Mouse (Mus musculus) forebrain, postnatal 0 days (tissue): ENCODE results near the gene Mertk. TPM values are rescaled to one million over a fixed set of nuclear protein-coding genes. Genes with fewer than 3 reads are reported as not detected.

ENCODE experiments used
- ATAC-seq: fragments of 200-750 bp; cut with Nextera tagmentation; 2 replicates; pipeline ENCODE4 v1.8.0; 2017; ENCODE audit warnings: mild to moderate bottlenecking, moderate library complexity
- DNase-seq: peaks from one replicate; pipeline ENCODE4 v3.0.0-alpha.2; 2015
- H3K27ac ChIP-seq: fragments of 300-500 bp; sonication (generic); 2 replicates; pipeline ENCODE4 v1.5.1; 2014; ENCODE audit warnings: low read depth, mild to moderate bottlenecking, antibody characterized with exemption, low read length, moderate library complexity, mixed read lengths
- H3K27me3 ChIP-seq: fragments of 300-500 bp; sonication (generic); 2 replicates; pipeline ENCODE4 v1.6.1; 2014; ENCODE audit warnings: mild to moderate bottlenecking, low read length, mixed read lengths; ENCODE audit not compliant: insufficient read depth
- H3K36me3 ChIP-seq: fragments of 300-500 bp; sonication (generic); 2 replicates; pipeline ENCODE4 v1.6.1; 2014; ENCODE audit warnings: mild to moderate bottlenecking, moderate library complexity; ENCODE audit not compliant: insufficient read depth
- H3K4me1 ChIP-seq: fragments of 300-500 bp; sonication (generic); 2 replicates; pipeline ENCODE4 v1.6.1; 2014; ENCODE audit warnings: antibody characterized with exemption; ENCODE audit not compliant: insufficient read depth
- H3K4me2 ChIP-seq: fragments of 300-500 bp; sonication (generic); 2 replicates; pipeline ENCODE4 v1.6.1; 2014; ENCODE audit warnings: low read depth, mild to moderate bottlenecking, moderate library complexity
- H3K4me3 ChIP-seq: fragments of 300-500 bp; sonication (generic); 2 replicates; pipeline ENCODE4 v1.5.1; 2014; ENCODE audit warnings: low read depth, low read length, mixed read lengths
- H3K9ac ChIP-seq: fragments of 300-500 bp; sonication (generic); 2 replicates; pipeline ENCODE4 v1.6.1; 2014; ENCODE audit warnings: mild to moderate bottlenecking
- H3K9me3 ChIP-seq: fragments of 300-500 bp; sonication (generic); 2 replicates; pipeline ENCODE4 v1.6.1; 2016; ENCODE audit warnings: low read length
- CTCF ChIP-seq: sonication (generic); IDR thresholded peaks from 2 replicates; pipeline ENCODE4 v1.5.1; 2016; ENCODE audit warnings: antibody characterized with exemption, control low read depth, low read depth
- WGBS: fragments of 180-500 bp; shearing (Covaris S2); extraction: QIAGEN DNeasy Blood & Tissue Kit; methylation state at CpG from one replicate; pipeline ENCODE4 v1.1.7; 2014; 5-methylcytosine and 5-hydroxymethylcytosine counted together
- polyA plus RNA-seq: library from polyadenylated mRNA; unstranded; fragments of >200 nt; fragmentation: Nextera tagmentation; extraction: Ambion mirVana; gene quantifications from 2 replicates; pipeline ENCODE4 v1.2.1, GENCODE M21; 2015
- total RNA-seq: library from RNA; depleted of rRNA; stranded (reverse); fragments of >200 nt; gene quantifications from 2 replicates; pipeline ENCODE4 v1.2.3, GENCODE M21; 2014

The Mertk gene
- total and polyA plus RNA-seq, 2 experiments from 2014 or later = 1.7 to 6.1 TPM

DNA sequence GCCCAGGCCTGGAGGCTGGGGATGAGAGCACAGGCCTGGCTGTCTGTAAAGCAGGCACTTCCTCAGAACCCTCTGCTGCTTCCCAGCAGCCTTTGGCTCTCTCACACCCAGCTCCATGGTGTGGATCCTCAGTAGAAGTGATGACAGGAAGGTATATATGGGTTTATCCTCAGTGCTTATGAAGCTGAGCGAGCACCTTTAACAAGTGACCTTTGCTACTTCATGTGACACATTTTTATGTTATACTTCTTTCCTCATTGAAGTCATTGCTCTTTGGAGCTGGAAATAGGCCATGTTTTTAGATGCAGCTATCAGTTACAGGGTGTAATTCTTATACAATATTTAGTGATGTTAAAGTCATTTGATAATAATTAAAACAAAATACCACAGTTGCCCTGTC lies 67.0 kb downstream of the Mertk start:
- H3K27me3 ChIP-seq = no peaks in the 10 kb centered on the region
- DNase-seq (no peak), ATAC-seq (no peak)
- 96% methylated on average over 1 of the region's 1 CpGs for WGBS
- H3K9ac ChIP-seq = no peak overlapping the region
- no peaks in the 10 kb centered on the region for H3K4me1 ChIP-seq
- no peak overlapping the region for H3K4me3 ChIP-seq
- H3K36me3 ChIP-seq = no peaks in the 10 kb centered on the region
- TF ChIP-seq CTCF = no peak
- no peaks in the 10 kb centered on the region for H3K9me3 ChIP-seq
- no peak overlapping the region for H3K27ac ChIP-seq
- H3K4me2 ChIP-seq = no peak overlapping the region

GRCm38 (mm10) chr2:128768545-128769247 lies 69.9 kb downstream of the Mertk start:
- Histone ChIP-seq H3K36me3 (no peaks in the 10 kb centered on the region), H3K4me2 (no peak overlapping the region), H3K27ac (no peak overlapping the region), H3K9me3 (no peaks in the 10 kb centered on the region), H3K4me3 (no peak overlapping the region), H3K4me1 (no peaks in the 10 kb centered on the region), H3K27me3 (no peaks in the 10 kb centered on the region), H3K9ac (no peak overlapping the region)
- ATAC-seq = no peak
- no peak for DNase-seq
- 81% methylated on average over 4 of the region's 4 CpGs for WGBS
- TF ChIP-seq CTCF = no peak

GRCm38 (mm10) chr2:128770557-128770956 lies 71.8 kb downstream of the Mertk start:
- TF ChIP-seq CTCF = no peak
- no peak for ATAC-seq
- H3K4me2 ChIP-seq = no peak overlapping the region

DNA sequence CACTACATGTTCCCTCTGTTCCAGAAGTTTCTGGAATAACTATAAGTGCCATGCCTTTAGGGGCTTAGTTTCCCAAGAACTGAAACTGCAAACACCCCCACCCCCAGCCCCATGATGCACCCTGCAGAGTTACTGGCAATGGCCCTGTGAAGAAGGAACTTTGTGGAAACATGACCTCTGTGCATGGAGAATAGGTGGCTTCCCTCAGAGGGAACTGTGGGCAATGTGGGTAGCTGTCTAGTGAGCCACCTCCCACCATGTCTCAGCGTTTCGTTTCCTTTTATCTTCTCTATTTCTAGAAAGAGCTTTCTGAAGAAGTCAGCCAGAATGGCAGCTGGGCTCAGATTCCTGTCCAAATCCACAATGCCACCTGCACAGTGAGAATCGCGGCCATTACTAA lies 72.3 kb downstream of the Mertk start:
- H3K27me3 ChIP-seq = no peaks in the 10 kb centered on the region
- DNase-seq = no peak
- no peaks in the 10 kb centered on the region for H3K9me3 ChIP-seq
- H3K4me2 ChIP-seq = no peak overlapping the region
- ATAC-seq = no peak
- no peaks in the 10 kb centered on the region for H3K36me3 ChIP-seq
- WGBS = 69% methylated on average over 4 of the region's 4 CpGs
- no peak overlapping the region for H3K9ac ChIP-seq
- no peak overlapping the region for H3K4me3 ChIP-seq
- no peak overlapping the region for H3K27ac ChIP-seq
- TF ChIP-seq CTCF = no peak
- H3K4me1 ChIP-seq = no peaks in the 10 kb centered on the region

More at GRCm38 (mm10) chr2:128770557-128770956, 71.8 kb downstream of the Mertk start:
- no peak overlapping the region for H3K9ac ChIP-seq
- H3K27me3 ChIP-seq = no peaks in the 10 kb centered on the region
- H3K9me3 ChIP-seq = no peaks in the 10 kb centered on the region
- no peak for DNase-seq
- H3K36me3 ChIP-seq = no peaks in the 10 kb centered on the region
- H3K27ac ChIP-seq = no peak overlapping the region
- no peaks in the 10 kb centered on the region for H3K4me1 ChIP-seq
- no peak overlapping the region for H3K4me3 ChIP-seq
- 93% methylated on average over 6 of the region's 6 CpGs for WGBS

DNA sequence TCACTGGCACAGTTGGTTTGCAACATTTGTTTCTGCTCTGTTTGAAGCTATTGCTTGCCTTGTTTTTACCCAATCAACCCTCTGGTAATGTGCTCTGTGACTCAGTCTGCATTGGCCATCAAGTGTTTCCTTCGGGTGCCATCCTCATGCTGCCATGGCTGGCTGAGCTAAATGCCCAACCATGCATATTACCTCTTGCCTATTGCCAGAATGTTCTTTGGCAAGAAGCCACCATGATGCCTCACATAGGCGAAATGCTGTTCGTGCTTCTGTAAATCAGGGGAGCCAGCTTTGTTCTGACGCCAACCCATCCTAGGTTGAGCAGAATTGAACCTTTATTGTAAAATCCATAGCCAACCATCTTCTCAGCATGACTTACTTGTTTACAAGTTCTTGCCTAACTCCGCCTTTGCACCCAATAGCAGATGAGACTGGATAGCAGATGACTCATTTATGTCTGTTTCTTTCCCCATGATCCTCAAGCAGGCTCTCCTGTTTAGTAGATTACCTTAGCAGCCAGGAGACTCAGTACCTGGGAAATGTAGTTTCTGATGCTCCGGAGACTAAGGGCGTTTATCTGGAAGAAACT lies 73.1 kb downstream of the Mertk start:
- no peak for TF ChIP-seq CTCF
- 75% methylated on average over 7 of the region's 7 CpGs for WGBS
- H3K27me3 ChIP-seq = no peaks in the 10 kb centered on the region
- H3K27ac ChIP-seq = no peak overlapping the region
- H3K9me3 ChIP-seq = no peaks in the 10 kb centered on the region
- H3K4me3 ChIP-seq = no peak overlapping the region
- no peak overlapping the region for H3K4me2 ChIP-seq
- no peaks in the 10 kb centered on the region for H3K36me3 ChIP-seq
- no peak overlapping the region for H3K9ac ChIP-seq
- H3K4me1 ChIP-seq = no peaks in the 10 kb centered on the region
- ATAC-seq (no peak), DNase-seq (no peak)

GRCm38 (mm10) chr2:128782231-128782630 lies 83.5 kb downstream of the Mertk start:
- Histone ChIP-seq H3K4me3 (no peak overlapping the region), H3K9ac (no peak overlapping the region), H3K9me3 (no peaks in the 10 kb centered on the region), H3K36me3 (no peaks in the 10 kb centered on the region), H3K4me2 (no peak overlapping the region), H3K27ac (no peak overlapping the region), H3K4me1 (no peaks in the 10 kb centered on the region), H3K27me3 (no peaks in the 10 kb centered on the region)
- no peak for DNase-seq
- no peak for ATAC-seq
- WGBS = 92% methylated on average over 5 of the region's 5 CpGs
- TF ChIP-seq CTCF = no peak

- Histone ChIP-seq H3K27ac (no peak overlapping the region), H3K4me1 (no peaks in the 10 kb centered on the region), H3K4me3 (no peak overlapping the region), H3K4me2 (no peak overlapping the region), H3K9ac (no peak overlapping the region), H3K36me3 (no peaks in the 10 kb centered on the region), H3K27me3 (no peaks in the 10 kb centered on the region), H3K9me3 (no peaks in the 10 kb centered on the region)
- TF ChIP-seq CTCF = no peak
- DNase-seq (no peak), ATAC-seq (no peak)
- 83% methylated on average over 10 of the region's 10 CpGs for WGBS
Measured at GRCm38 (mm10) chr2:128783660-128784345, 85.0 kb downstream of the Mertk start.
